Mouse (Mus musculus): ENCODE results near the gene Lenep. TPM values are rescaled to one million over a fixed set of nuclear protein-coding genes. Genes with fewer than 3 reads are reported as not detected.

The Lenep gene
- polyA plus RNA-seq, 1 experiment from 2014 or later = not detected

DNA sequence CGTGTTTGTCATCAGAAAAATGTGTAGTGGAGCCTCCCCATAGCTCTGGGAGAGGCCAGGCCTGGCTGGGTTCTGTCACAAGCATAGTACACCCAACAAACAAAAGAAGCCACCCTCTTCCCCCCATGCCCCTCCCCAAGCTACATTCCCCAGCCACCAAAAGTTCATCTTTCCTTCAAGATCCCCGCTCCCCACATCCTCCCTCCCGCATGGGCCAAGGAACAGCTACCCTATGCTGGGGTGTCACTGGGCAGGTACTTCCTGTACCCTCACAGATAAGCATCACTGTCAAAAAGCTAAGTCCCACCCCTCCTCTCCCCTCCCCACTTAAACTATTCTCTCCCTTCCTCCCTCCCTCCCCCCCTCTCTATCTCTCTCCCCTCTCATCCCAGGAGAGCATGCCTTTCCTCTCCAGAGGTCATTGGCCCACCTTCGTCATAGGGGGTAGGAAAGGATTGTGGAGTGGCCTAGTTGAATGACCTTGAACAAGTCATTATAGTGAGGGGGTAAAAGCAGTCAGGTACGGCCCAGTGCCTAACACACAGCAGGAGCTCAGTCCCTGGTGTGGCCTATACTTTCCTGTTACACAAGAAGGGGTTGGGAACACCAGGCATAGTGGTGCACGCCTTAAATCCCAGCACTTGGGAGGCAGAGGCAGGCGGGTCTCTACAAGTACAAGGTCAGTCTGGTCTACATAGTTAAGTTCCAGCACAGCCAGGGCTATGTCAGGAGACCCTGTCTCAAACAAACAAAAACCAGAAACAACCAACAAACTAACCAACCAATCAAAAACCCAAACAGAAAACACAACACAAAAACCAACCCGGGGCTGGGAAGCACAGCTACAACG lies 20.3 kb downstream of the Lenep start:
- peaks cover 38% of the 10 kb centered on the region for H3K36me3 ChIP-seq (ENCODE audit: control insufficient read depth, insufficient read depth)
- 84% methylated on average over 9 of the region's 9 CpGs for WGBS
- no peak for ATAC-seq
- no peak overlapping the region for H3K4me3 ChIP-seq (ENCODE audit: low read depth, low read length)
- peaks cover 16% of the 10 kb centered on the region for H3K4me1 ChIP-seq (replicated peaks; ENCODE audit: control insufficient read depth, insufficient read depth, low read length)
- no peak overlapping the region for H3K4me2 ChIP-seq (replicated peaks; ENCODE audit: low read depth)
- H3K27me3 ChIP-seq (replicated peaks; ENCODE audit: control insufficient read depth, insufficient read depth, low read length) = no peaks in the 10 kb centered on the region
- TF ChIP-seq CTCF (IDR thresholded peaks at IDR 0.05; ENCODE audit: low read depth) = no peak
- H3K9ac ChIP-seq (ENCODE audit: low read depth, low read length) = no peak overlapping the region
- no peaks in the 10 kb centered on the region for H3K9me3 ChIP-seq (ENCODE audit: control insufficient read depth)
- H3K27ac ChIP-seq (ENCODE audit: low read depth, low read length) = no peak overlapping the region

DNA sequence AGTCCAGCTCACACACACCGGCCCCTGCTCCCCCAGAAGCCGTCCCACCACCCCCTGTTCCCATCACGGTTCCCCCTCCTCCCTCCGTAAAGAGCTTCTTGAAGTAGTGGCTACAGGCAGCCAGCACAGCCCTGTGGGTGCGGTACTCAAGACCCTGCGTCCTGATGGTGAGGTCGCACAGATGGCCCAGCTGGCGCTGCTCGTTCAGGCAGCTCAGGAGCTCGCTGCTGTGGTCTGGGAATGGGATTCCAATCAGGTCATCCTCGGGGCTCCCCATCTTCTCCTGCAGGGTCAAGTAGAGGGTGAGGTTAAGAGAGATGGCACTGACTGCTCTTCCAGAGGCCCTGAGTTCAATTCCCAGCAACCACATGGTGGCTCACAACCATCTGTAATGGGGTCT lies 21.4 kb downstream of the Lenep start:
- Histone ChIP-seq H3K27ac (ENCODE audit: low read depth, low read length) (no peak overlapping the region), H3K4me1 (replicated peaks; ENCODE audit: control insufficient read depth, insufficient read depth, low read length) (peaks cover 9% of the 10 kb centered on the region), H3K4me3 (ENCODE audit: low read depth, low read length) (no peak overlapping the region), H3K27me3 (replicated peaks; ENCODE audit: control insufficient read depth, insufficient read depth, low read length) (no peaks in the 10 kb centered on the region), H3K9me3 (ENCODE audit: control insufficient read depth) (no peaks in the 10 kb centered on the region), H3K9ac (ENCODE audit: low read depth, low read length) (no peak overlapping the region), H3K4me2 (replicated peaks; ENCODE audit: low read depth) (no peak overlapping the region), H3K36me3 (ENCODE audit: control insufficient read depth, insufficient read depth) (peaks cover 42% of the 10 kb centered on the region)
- 78% methylated on average over 11 of the region's 11 CpGs for WGBS
- no peak for TF ChIP-seq CTCF (IDR thresholded peaks at IDR 0.05; ENCODE audit: low read depth)
- ATAC-seq = no peak

DNA sequence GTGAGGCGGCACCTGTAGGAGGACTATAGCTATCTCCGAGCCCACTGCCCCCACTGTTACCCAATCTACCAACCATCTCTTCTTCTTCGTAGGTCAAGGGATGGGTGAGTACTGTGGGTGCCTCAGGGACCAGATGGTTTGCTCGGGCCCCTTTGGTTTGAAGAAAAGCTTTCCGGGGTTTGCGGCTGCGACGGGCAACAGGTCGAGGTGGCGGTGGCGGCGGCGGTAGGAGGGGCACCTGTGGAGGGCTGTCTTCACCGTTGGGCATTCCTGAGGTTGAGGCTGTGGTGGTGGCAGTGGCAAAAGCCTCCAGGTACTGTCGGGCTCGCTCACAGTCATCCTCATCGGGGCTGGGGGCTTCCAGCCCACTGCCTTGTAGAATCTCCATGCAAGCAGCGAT lies 21.9 kb downstream of the Lenep start:
- H3K4me1 ChIP-seq (replicated peaks; ENCODE audit: control insufficient read depth, insufficient read depth, low read length) = peaks cover 9% of the 10 kb centered on the region
- H3K9me3 ChIP-seq (ENCODE audit: control insufficient read depth) = no peaks in the 10 kb centered on the region
- no peaks in the 10 kb centered on the region for H3K27me3 ChIP-seq (replicated peaks; ENCODE audit: control insufficient read depth, insufficient read depth, low read length)
- whole genome bisulfite sequencing = 90% methylated on average over 18 of the region's 18 CpGs
- H3K4me3 ChIP-seq (ENCODE audit: low read depth, low read length) = no peak overlapping the region
- H3K9ac ChIP-seq (ENCODE audit: low read depth, low read length) = no peak overlapping the region
- no peak for TF ChIP-seq CTCF (IDR thresholded peaks at IDR 0.05; ENCODE audit: low read depth)
- ATAC-seq = no peak
- no peak overlapping the region for H3K4me2 ChIP-seq (replicated peaks; ENCODE audit: low read depth)
- H3K27ac ChIP-seq (ENCODE audit: low read depth, low read length) = no peak overlapping the region
- H3K36me3 ChIP-seq (ENCODE audit: control insufficient read depth, insufficient read depth) = peaks cover 43% of the 10 kb centered on the region

DNA sequence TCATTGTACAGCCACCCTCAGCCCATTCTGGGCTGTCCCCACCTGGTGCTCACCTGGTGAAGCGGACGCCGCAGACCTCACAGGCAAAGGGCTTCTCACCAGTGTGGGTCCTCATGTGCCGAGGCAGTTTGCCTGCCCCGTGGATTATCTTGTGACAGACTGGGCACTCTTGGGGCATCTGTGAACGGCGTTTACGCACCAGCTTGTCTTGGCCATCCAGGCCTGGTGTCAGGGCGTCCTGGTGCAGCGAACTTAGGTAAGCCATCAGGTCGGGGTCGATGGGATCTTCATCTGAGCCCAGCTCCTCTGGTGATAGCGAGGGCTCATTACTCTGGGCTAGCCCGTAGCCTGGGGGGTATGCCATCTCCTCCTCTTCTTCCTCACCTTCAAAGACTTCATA lies 22.3 kb downstream of the Lenep start:
- no peak overlapping the region for H3K9ac ChIP-seq (ENCODE audit: low read depth, low read length)
- H3K27ac ChIP-seq (ENCODE audit: low read depth, low read length) = no peak overlapping the region
- peaks cover 43% of the 10 kb centered on the region for H3K36me3 ChIP-seq (ENCODE audit: control insufficient read depth, insufficient read depth)
- ATAC-seq = no peak
- no peak overlapping the region for H3K4me2 ChIP-seq (replicated peaks; ENCODE audit: low read depth)
- WGBS = 89% methylated on average over 14 of the region's 14 CpGs
- H3K4me1 ChIP-seq (replicated peaks; ENCODE audit: control insufficient read depth, insufficient read depth, low read length) = peaks cover 9% of the 10 kb centered on the region
- H3K9me3 ChIP-seq (ENCODE audit: control insufficient read depth) = no peaks in the 10 kb centered on the region
- no peak for TF ChIP-seq CTCF (IDR thresholded peaks at IDR 0.05; ENCODE audit: low read depth)
- no peaks in the 10 kb centered on the region for H3K27me3 ChIP-seq (replicated peaks; ENCODE audit: control insufficient read depth, insufficient read depth, low read length)
- H3K4me3 ChIP-seq (ENCODE audit: low read depth, low read length) = no peak overlapping the region

DNA sequence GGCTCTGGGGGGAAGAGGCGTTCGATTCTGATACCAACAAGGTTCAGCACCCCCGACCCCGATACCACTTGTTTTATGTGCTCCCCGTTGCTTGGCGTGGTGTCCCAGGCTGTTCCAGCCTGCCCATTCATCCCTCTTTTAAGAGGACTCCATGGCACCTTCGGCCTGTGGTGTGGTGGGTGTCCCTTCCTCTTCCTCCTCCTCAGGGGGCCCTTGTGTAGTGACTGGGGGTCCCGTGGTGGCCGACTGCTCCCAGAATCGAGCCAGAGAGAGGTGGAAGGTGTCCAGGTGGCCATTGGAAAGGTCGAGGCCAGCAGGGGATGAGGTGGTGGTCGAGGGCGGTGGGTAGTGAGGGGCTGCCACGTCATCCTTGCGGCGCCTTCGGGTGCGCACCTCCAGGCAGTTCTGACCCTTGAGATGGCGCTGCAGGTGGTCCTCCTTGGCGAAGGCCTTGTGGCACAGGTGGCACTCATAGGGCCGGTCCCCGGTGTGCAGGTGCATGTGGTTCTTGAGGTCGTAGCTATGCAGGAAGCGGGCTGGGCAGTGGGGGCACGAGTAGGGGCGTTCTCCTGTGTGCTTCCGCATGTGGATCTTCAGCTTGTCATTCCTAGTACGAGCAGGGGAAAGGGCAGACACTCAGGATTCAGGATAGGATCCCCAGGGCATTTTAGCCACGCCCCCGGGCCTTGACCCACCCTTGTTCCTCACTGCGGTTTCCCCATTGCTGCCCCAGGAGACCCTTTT lies 23.0 kb downstream of the Lenep start:
- TF ChIP-seq CTCF (IDR thresholded peaks at IDR 0.05; ENCODE audit: low read depth) = no peak
- Histone ChIP-seq H3K9me3 (ENCODE audit: control insufficient read depth) (no peaks in the 10 kb centered on the region), H3K27me3 (replicated peaks; ENCODE audit: control insufficient read depth, insufficient read depth, low read length) (no peaks in the 10 kb centered on the region), H3K4me1 (replicated peaks; ENCODE audit: control insufficient read depth, insufficient read depth, low read length) (peaks cover 9% of the 10 kb centered on the region), H3K9ac (ENCODE audit: low read depth, low read length) (no peak overlapping the region), H3K4me2 (replicated peaks; ENCODE audit: low read depth) (no peak overlapping the region), H3K36me3 (ENCODE audit: control insufficient read depth, insufficient read depth) (peaks cover 41% of the 10 kb centered on the region), H3K4me3 (ENCODE audit: low read depth, low read length) (no peak overlapping the region), H3K27ac (ENCODE audit: low read depth, low read length) (0 out of 2 replicates have a peak overlapping the region, but pooled peaks have one; percentile 62)
- WGBS = 84% methylated on average over 31 of the region's 31 CpGs
- ATAC-seq = no peak

DNA sequence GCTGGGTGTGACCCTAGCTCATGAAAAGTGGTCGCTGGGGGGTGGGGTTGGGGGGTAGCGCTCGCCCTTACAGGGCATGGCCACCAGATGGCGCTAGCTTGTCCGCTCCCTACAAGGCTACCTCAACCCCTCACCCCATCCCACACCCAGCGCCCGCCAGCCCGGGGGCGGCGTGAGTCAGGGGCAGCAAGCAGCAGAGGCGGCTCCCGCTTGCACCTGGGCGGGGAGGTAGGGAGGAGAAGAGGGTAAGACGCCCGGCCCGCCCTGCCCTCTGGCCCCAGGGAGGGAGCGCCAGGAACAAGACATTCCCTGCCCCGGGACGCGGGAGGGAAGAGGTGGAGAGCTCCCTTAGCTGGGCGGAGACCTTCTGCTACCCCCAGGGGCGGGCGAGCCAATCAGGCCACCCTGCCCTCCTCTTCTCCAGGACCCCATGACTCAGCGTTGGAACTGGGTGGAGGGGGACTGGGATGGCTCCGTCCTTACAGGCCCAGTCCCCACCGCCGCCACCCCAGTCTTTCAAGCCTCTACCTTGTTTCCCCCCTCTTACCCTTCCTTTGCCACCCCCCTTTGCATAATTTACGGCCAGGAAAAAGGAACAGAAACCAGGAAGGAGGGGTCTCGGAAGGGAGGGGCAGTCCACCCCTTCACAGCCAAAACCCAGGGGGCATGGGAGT lies 24.1 kb downstream of the Lenep start:
- peaks cover 9% of the 10 kb centered on the region; the same call in 1 of the 2 replicates for H3K4me1 ChIP-seq (replicated peaks; ENCODE audit: control insufficient read depth, insufficient read depth, low read length)
- peak overlapping the region; percentile 45 for H3K4me3 ChIP-seq (ENCODE audit: low read depth, low read length)
- peak overlapping the region; percentile 22; the same call in 1 of the 2 replicates for H3K9ac ChIP-seq (ENCODE audit: low read depth, low read length)
- peak; percentile 96 for TF ChIP-seq CTCF (IDR thresholded peaks at IDR 0.05; ENCODE audit: low read depth)
- no peaks in the 10 kb centered on the region for H3K27me3 ChIP-seq (replicated peaks; ENCODE audit: control insufficient read depth, insufficient read depth, low read length)
- no peaks in the 10 kb centered on the region for H3K9me3 ChIP-seq (ENCODE audit: control insufficient read depth)
- H3K36me3 ChIP-seq (ENCODE audit: control insufficient read depth, insufficient read depth) = peaks cover 33% of the 10 kb centered on the region
- peak overlapping the region; percentile 68 for H3K4me2 ChIP-seq (replicated peaks; ENCODE audit: low read depth)
- H3K27ac ChIP-seq (ENCODE audit: low read depth, low read length) = peak overlapping the region; percentile 62
- peak; percentile 84 for ATAC-seq
- 4% methylated on average over 24 of the region's 29 CpGs for WGBS

Data from intestine, postnatal 0 days (tissue).